Comparison of ENCODE assay signal across 10 mouse cellular contexts in the genomic region with DNA sequence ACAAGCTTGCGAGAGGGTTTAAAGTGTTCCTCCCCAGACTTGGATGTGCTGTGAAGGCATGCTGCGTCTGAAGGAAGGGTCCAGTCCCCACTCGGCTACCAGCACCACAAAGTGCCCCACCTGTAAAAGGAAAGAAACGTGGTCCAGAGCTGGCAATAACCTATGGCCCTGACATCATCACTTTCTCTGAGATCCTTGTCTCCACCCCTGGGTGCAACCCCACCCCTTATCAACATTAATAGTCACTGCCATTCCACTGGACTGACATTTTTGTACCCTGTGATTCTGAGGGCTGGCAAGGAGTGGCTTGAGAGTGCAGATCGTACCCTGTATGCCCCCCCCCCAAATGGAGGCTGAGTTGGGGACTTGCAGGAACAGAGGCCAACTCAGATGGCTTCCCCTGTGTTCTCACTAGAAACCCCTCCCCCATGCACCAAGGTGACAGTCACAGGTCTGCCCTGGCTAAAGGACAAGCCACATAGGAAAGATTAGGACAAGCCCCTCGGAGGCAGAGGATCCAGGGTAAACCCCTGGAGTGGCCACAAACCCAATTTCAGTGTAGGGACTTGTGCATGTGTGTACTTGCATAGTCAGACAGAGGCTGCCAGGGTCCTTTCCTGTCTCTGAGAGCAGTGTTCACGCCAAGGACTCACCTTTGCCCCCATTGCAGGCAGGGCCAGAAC. TPM values are rescaled to one million over a fixed set of nuclear protein-coding genes. Genes with fewer than 3 reads are reported as not detected.
DNase-seq lines count a peak whose midpoint lies in the region; ATAC-seq and TF ChIP-seq lines count a peak whose summit lies in the region.
"Had no signal": no experiment of that assay in that cellular context is flagged by ENCODE, and none has a peak within 500 bp of the region (broad histone marks: within the 10 kb centered on the region; RNA-seq: fewer than 3 reads in every experiment).

No protein-coding gene starts in this region.

- peaks cover 33% of the 10 kb centered on the region for H3K4me1 ChIP-seq in heart, embryonic 11.5 days (ENCODE audit: control insufficient read depth, insufficient read depth, low read length)
- peaks cover 34% of the 10 kb centered on the region for H3K4me1 ChIP-seq in liver, embryonic 11.5 days (replicated peaks; ENCODE audit: control insufficient read depth, insufficient read depth, low read length)
- H3K4me1 ChIP-seq in liver, postnatal 0 days (ENCODE audit: insufficient read depth): peaks cover 21% of the 10 kb centered on the region
- peaks cover 19% of the 10 kb centered on the region for H3K4me1 ChIP-seq in intestine, embryonic 14.5 days (replicated peaks; ENCODE audit: control insufficient read depth, insufficient read depth, low read length)
- peaks cover 18% of the 10 kb centered on the region for H3K4me1 ChIP-seq in stomach, embryonic 14.5 days (ENCODE audit: control insufficient read depth, insufficient read depth, low read length)
- H3K4me1 ChIP-seq in hindbrain, embryonic 11.5 days (replicated peaks; ENCODE audit: control insufficient read depth, insufficient read depth, low read length): no peaks in the 10 kb centered on the region; the same call in 1 of the 2 replicates

- no peaks in the 10 kb centered on the region for H3K36me3 ChIP-seq in heart, embryonic 11.5 days (ENCODE audit: control insufficient read depth, insufficient read depth, low read length)
- H3K36me3 ChIP-seq in liver, embryonic 11.5 days (ENCODE audit: control insufficient read depth, insufficient read depth, low read length): no peaks in the 10 kb centered on the region
- no peaks in the 10 kb centered on the region for H3K36me3 ChIP-seq in liver, postnatal 0 days (replicated peaks; ENCODE audit: insufficient read depth, low read length)
- H3K36me3 ChIP-seq in intestine, embryonic 14.5 days (ENCODE audit: control insufficient read depth, insufficient read depth, low read length): no peaks in the 10 kb centered on the region
- H3K36me3 ChIP-seq in stomach, embryonic 14.5 days (ENCODE audit: control insufficient read depth, insufficient read depth, low read length): no peaks in the 10 kb centered on the region
- H3K36me3 ChIP-seq in hindbrain, embryonic 11.5 days (ENCODE audit: control insufficient read depth, insufficient read depth, low read length): no peaks in the 10 kb centered on the region

- TF ChIP-seq EP300 in liver, postnatal 0 days (IDR thresholded peaks at IDR 0.05; ENCODE audit: low read depth): no peak

- no peak for ATAC-seq in heart, embryonic 11.5 days (replicated peaks; ENCODE audit: insufficient number of reproducible peaks, low FRiP score, low TSS enrichment)
- ATAC-seq in liver, embryonic 11.5 days (replicated peaks; ENCODE audit: low FRiP score): peak; percentile 13; the same call in 1 of the 2 replicates
- ATAC-seq in liver, postnatal 0 days: no peak
- ATAC-seq in intestine, embryonic 14.5 days (replicated peaks; ENCODE audit: low FRiP score, low TSS enrichment, low read depth): peak; percentile 26; the same call in 1 of the 2 replicates
- ATAC-seq in stomach, embryonic 14.5 days (ENCODE audit: insufficient number of reproducible peaks, insufficient read depth, low FRiP score, low read depth): no peak
- ATAC-seq in hindbrain, embryonic 11.5 days (ENCODE audit: low FRiP score): no peak

- 50% methylated on average over 7 of the region's 7 CpGs for WGBS in heart, embryonic 11.5 days (ENCODE audit: insufficient replicate concordance)
- WGBS in liver, embryonic 11.5 days: 46% methylated on average over 7 of the region's 7 CpGs
- 60% methylated on average over 7 of the region's 7 CpGs for WGBS in liver, postnatal 0 days (ENCODE audit: insufficient replicate concordance)
- 55% methylated on average over 7 of the region's 7 CpGs for WGBS in intestine, embryonic 14.5 days
- WGBS in stomach, embryonic 14.5 days: 59% methylated on average over 7 of the region's 7 CpGs
- 61% methylated on average over 7 of the region's 7 CpGs for WGBS in hindbrain, embryonic 11.5 days

- H3K4me2 ChIP-seq in heart, embryonic 11.5 days: peak overlapping the region; percentile 30
- H3K4me2 ChIP-seq in liver, embryonic 11.5 days: peak overlapping the region; percentile 32
- no peak overlapping the region for H3K4me2 ChIP-seq in liver, postnatal 0 days (ENCODE audit: low read depth, low read length)
- no peak overlapping the region for H3K4me2 ChIP-seq in intestine, embryonic 14.5 days (ENCODE audit: low read length)
- H3K4me2 ChIP-seq in stomach, embryonic 14.5 days (replicated peaks; ENCODE audit: low read depth, low read length): peak overlapping the region; percentile 18; the same call in 1 of the 2 replicates
- H3K4me2 ChIP-seq in hindbrain, embryonic 11.5 days (replicated peaks; ENCODE audit: low read depth, low read length): no peak overlapping the region

- H3K27ac ChIP-seq in heart, embryonic 11.5 days (ENCODE audit: low read depth, low read length): no peak overlapping the region
- H3K27ac ChIP-seq in liver, embryonic 11.5 days (ENCODE audit: low read depth, low read length): no peak overlapping the region
- no peak overlapping the region for H3K27ac ChIP-seq in liver, postnatal 0 days (ENCODE audit: low read depth)
- no peak overlapping the region for H3K27ac ChIP-seq in intestine, embryonic 14.5 days (ENCODE audit: low read depth)
- no peak overlapping the region for H3K27ac ChIP-seq in stomach, embryonic 14.5 days (ENCODE audit: low read length)
- no peak overlapping the region for H3K27ac ChIP-seq in hindbrain, embryonic 11.5 days (ENCODE audit: low read depth, low read length)

- no peak for DNase-seq in heart, postnatal 25 days (ENCODE audit: low spot score)
- no peak for DNase-seq in liver, embryonic 11.5 days (ENCODE audit: low spot score)
- DNase-seq in liver, postnatal 0 days: no peak
- DNase-seq in intestine, embryonic 14.5 days (ENCODE audit: low spot score): peak; percentile 65
- DNase-seq in layer of hippocampus, adult 18-20 months (ENCODE audit: low spot score in 2 of 2): no peak
- no peak for DNase-seq in hindbrain, embryonic 11.5 days (ENCODE audit: low spot score)
- DNase-seq: lung, postnatal 14 days had no signal

- no peak overlapping the region; the same call in 1 of the 2 replicates for H3K4me3 ChIP-seq in heart, embryonic 11.5 days (ENCODE audit: low read depth, low read length)
- H3K4me3 ChIP-seq in liver, embryonic 11.5 days (ENCODE audit: low read depth, low read length): no peak overlapping the region
- H3K4me3 ChIP-seq in liver, postnatal 0 days (ENCODE audit: low read depth, low read length): no peak overlapping the region
- no peak overlapping the region for H3K4me3 ChIP-seq in intestine, embryonic 14.5 days (ENCODE audit: low read depth, low read length)
- no peak overlapping the region for H3K4me3 ChIP-seq in stomach, embryonic 14.5 days (ENCODE audit: low read depth, low read length)
- H3K4me3 ChIP-seq in hindbrain, embryonic 11.5 days (ENCODE audit: low read depth, low read length): no peak overlapping the region

- no peaks in the 10 kb centered on the region for H3K27me3 ChIP-seq in heart, embryonic 11.5 days (ENCODE audit: control insufficient read depth, insufficient read depth, low read length)
- H3K27me3 ChIP-seq in liver, embryonic 11.5 days (replicated peaks; ENCODE audit: control insufficient read depth, insufficient read depth, low read length): no peaks in the 10 kb centered on the region
- H3K27me3 ChIP-seq in liver, postnatal 0 days (ENCODE audit: insufficient read depth, low read length): peaks cover 4% of the 10 kb centered on the region; the same call in 1 of the 2 replicates
- H3K27me3 ChIP-seq in intestine, embryonic 14.5 days (replicated peaks; ENCODE audit: control insufficient read depth, insufficient read depth, low read length): no peaks in the 10 kb centered on the region
- no peaks in the 10 kb centered on the region for H3K27me3 ChIP-seq in stomach, embryonic 14.5 days (ENCODE audit: control insufficient read depth, insufficient read depth, low read length)
- no peaks in the 10 kb centered on the region for H3K27me3 ChIP-seq in hindbrain, embryonic 11.5 days (ENCODE audit: control insufficient read depth, insufficient read depth, low read length)

- TF ChIP-seq CTCF in liver, postnatal 0 days (IDR thresholded peaks at IDR 0.05; ENCODE audit: low read depth): no peak

- no peaks in the 10 kb centered on the region for H3K9me3 ChIP-seq in heart, embryonic 11.5 days (replicated peaks; ENCODE audit: control insufficient read depth, low read length)
- H3K9me3 ChIP-seq in liver, embryonic 11.5 days (ENCODE audit: control insufficient read depth, low read length): no peaks in the 10 kb centered on the region
- no peaks in the 10 kb centered on the region for H3K9me3 ChIP-seq in liver, postnatal 0 days (ENCODE audit: low read length)
- no peaks in the 10 kb centered on the region for H3K9me3 ChIP-seq in intestine, embryonic 14.5 days (ENCODE audit: control insufficient read depth, low read length)
- H3K9me3 ChIP-seq in stomach, embryonic 14.5 days (ENCODE audit: control insufficient read depth, low read depth, low read length): no peaks in the 10 kb centered on the region
- no peaks in the 10 kb centered on the region for H3K9me3 ChIP-seq in hindbrain, embryonic 11.5 days (ENCODE audit: control insufficient read depth, low read length)

- intact Hi-C loops in heart, postnatal 25 days (cut with DNase I): no loop called here

- H3K9ac ChIP-seq in heart, embryonic 11.5 days (ENCODE audit: low read depth, low read length): no peak overlapping the region
- H3K9ac ChIP-seq in liver, embryonic 11.5 days (ENCODE audit: low read depth, low read length): no peak overlapping the region
- H3K9ac ChIP-seq in liver, postnatal 0 days (replicated peaks): no peak overlapping the region; the same call in 1 of the 2 replicates
- no peak overlapping the region for H3K9ac ChIP-seq in intestine, embryonic 14.5 days (ENCODE audit: low read length)
- H3K9ac ChIP-seq in stomach, embryonic 14.5 days (replicated peaks; ENCODE audit: low read depth, low read length): no peak overlapping the region
- no peak overlapping the region for H3K9ac ChIP-seq in hindbrain, embryonic 11.5 days (ENCODE audit: low read depth, low read length)

RNA-seq across cellular contexts. Expression of a gene that starts 9.5 kb away (rescaled TPM):
- polyA plus RNA-seq in heart, embryonic 11.5 days (2014; fragmentation: Nextera tagmentation; extraction: Ambion mirVana): 8.8 and 11.2 TPM in 2 replicates
- 1 to 10 TPM; 2.2 to 4.0 TPM for total RNA-seq in heart, postnatal 25 days (2021)
- polyA plus RNA-seq in liver, embryonic 11.5 days (2014; fragmentation: Nextera tagmentation; extraction: Ambion mirVana): 0.53 and 0.78 TPM in 2 replicates
- polyA plus RNA-seq in liver, postnatal 0 days (2015; fragmentation: Nextera tagmentation; extraction: Ambion mirVana): 0.47 and 0.79 TPM in 2 replicates
- polyA plus RNA-seq in intestine, embryonic 14.5 days (2014; fragmentation: Nextera tagmentation; extraction: Ambion mirVana): 7.2 and 10.8 TPM in 2 replicates
- polyA plus RNA-seq in stomach, embryonic 14.5 days (2014; fragmentation: Nextera tagmentation; extraction: Ambion mirVana): 7.4 and 11.1 TPM in 2 replicates
- total RNA-seq in layer of hippocampus, adult 18-20 months (2021): 100 to 1,000 TPM; 400 to 401 TPM
- 9.9 and 10.9 TPM in 2 replicates for polyA plus RNA-seq in hindbrain, embryonic 11.5 days (2014; fragmentation: Nextera tagmentation; extraction: Ambion mirVana)

RNA-seq across cellular contexts. Expression of a gene that starts 29.0 kb away (rescaled TPM):
- polyA plus RNA-seq in heart, embryonic 11.5 days (2014; fragmentation: Nextera tagmentation; extraction: Ambion mirVana): 0.69 TPM in 1 of 2 replicates, not detected in the other
- not detected for total RNA-seq in heart, postnatal 25 days (2021)
- polyA plus RNA-seq in liver, embryonic 11.5 days (2014; fragmentation: Nextera tagmentation; extraction: Ambion mirVana): 0.62 and 1.3 TPM in 2 replicates
- polyA plus RNA-seq in liver, postnatal 0 days (2015; fragmentation: Nextera tagmentation; extraction: Ambion mirVana): 0.31 TPM in 1 of 2 replicates, not detected in the other
- not detected in 2 replicates for polyA plus RNA-seq in intestine, embryonic 14.5 days (2014; fragmentation: Nextera tagmentation; extraction: Ambion mirVana)
- polyA plus RNA-seq in stomach, embryonic 14.5 days (2014; fragmentation: Nextera tagmentation; extraction: Ambion mirVana): 0.56 TPM in 1 of 2 replicates, not detected in the other
- 1 to 10 TPM; 4.7 to 4.9 TPM for total RNA-seq in layer of hippocampus, adult 18-20 months (2021)
- polyA plus RNA-seq in hindbrain, embryonic 11.5 days (2014; fragmentation: Nextera tagmentation; extraction: Ambion mirVana): not detected in 2 replicates
- polyA plus RNA-seq: brain, embryonic 14.5 days had no signal

RNA-seq across cellular contexts. Expression of a gene that starts 35.9 kb away (rescaled TPM):
- polyA plus RNA-seq in heart, embryonic 11.5 days (2014; fragmentation: Nextera tagmentation; extraction: Ambion mirVana): not detected in 2 replicates
- not detected for total RNA-seq in heart, postnatal 25 days (2021)
- polyA plus RNA-seq in liver, embryonic 11.5 days (2014; fragmentation: Nextera tagmentation; extraction: Ambion mirVana): not detected in 2 replicates
- polyA plus RNA-seq in liver, postnatal 0 days (2015; fragmentation: Nextera tagmentation; extraction: Ambion mirVana): 0.07 and 0.28 TPM in 2 replicates
- polyA plus RNA-seq in intestine, embryonic 14.5 days (2014; fragmentation: Nextera tagmentation; extraction: Ambion mirVana): not detected in 2 replicates
- not detected in 2 replicates for polyA plus RNA-seq in stomach, embryonic 14.5 days (2014; fragmentation: Nextera tagmentation; extraction: Ambion mirVana)
- total RNA-seq in layer of hippocampus, adult 18-20 months (2021): under 1 TPM; 0.15 to 0.23 TPM
- polyA plus RNA-seq in hindbrain, embryonic 11.5 days (2014; fragmentation: Nextera tagmentation; extraction: Ambion mirVana): not detected in 2 replicates

RNA-seq across cellular contexts. Expression of a gene that starts 56.8 kb away (rescaled TPM):
- 125 and 126 TPM in 2 replicates for polyA plus RNA-seq in heart, embryonic 11.5 days (2014; fragmentation: Nextera tagmentation; extraction: Ambion mirVana)
- 100 to 1,000 TPM; 542 TPM for total RNA-seq in heart, postnatal 25 days (2021)
- polyA plus RNA-seq in liver, embryonic 11.5 days (2014; fragmentation: Nextera tagmentation; extraction: Ambion mirVana): 82.2 and 82.9 TPM in 2 replicates
- 65.6 and 66.1 TPM in 2 replicates for polyA plus RNA-seq in liver, postnatal 0 days (2015; fragmentation: Nextera tagmentation; extraction: Ambion mirVana)
- 81.6 and 83.4 TPM in 2 replicates for polyA plus RNA-seq in intestine, embryonic 14.5 days (2014; fragmentation: Nextera tagmentation; extraction: Ambion mirVana)
- 73.2 and 80.4 TPM in 2 replicates for polyA plus RNA-seq in stomach, embryonic 14.5 days (2014; fragmentation: Nextera tagmentation; extraction: Ambion mirVana)
- 10 to 100 TPM; 75.1 to 91.6 TPM for total RNA-seq in layer of hippocampus, adult 18-20 months (2021)
- polyA plus RNA-seq in hindbrain, embryonic 11.5 days (2014; fragmentation: Nextera tagmentation; extraction: Ambion mirVana): 52.3 and 55.0 TPM in 2 replicates

RNA-seq across cellular contexts. Expression of a gene that starts 56.9 kb away (rescaled TPM):
- 97.0 and 97.5 TPM in 2 replicates for polyA plus RNA-seq in heart, embryonic 11.5 days (2014; fragmentation: Nextera tagmentation; extraction: Ambion mirVana)
- total RNA-seq in heart, postnatal 25 days (2021): 10 to 100 TPM; 73.7 to 80.1 TPM
- 94.8 and 99.5 TPM in 2 replicates for polyA plus RNA-seq in liver, embryonic 11.5 days (2014; fragmentation: Nextera tagmentation; extraction: Ambion mirVana)
- 36.5 and 39.4 TPM in 2 replicates for polyA plus RNA-seq in liver, postnatal 0 days (2015; fragmentation: Nextera tagmentation; extraction: Ambion mirVana)
- polyA plus RNA-seq in intestine, embryonic 14.5 days (2014; fragmentation: Nextera tagmentation; extraction: Ambion mirVana): 94.9 and 102 TPM in 2 replicates
- polyA plus RNA-seq in stomach, embryonic 14.5 days (2014; fragmentation: Nextera tagmentation; extraction: Ambion mirVana): 90.0 and 96.2 TPM in 2 replicates
- 10 to 100 TPM; 69.4 to 77.1 TPM for total RNA-seq in layer of hippocampus, adult 18-20 months (2021)
- polyA plus RNA-seq in hindbrain, embryonic 11.5 days (2014; fragmentation: Nextera tagmentation; extraction: Ambion mirVana): 124 and 145 TPM in 2 replicates

Comparison
In these comparisons a context has a peak if more than half of its experiments do, and no peak if none do; other contexts are left out.
1. ATAC-seq: peak in liver, embryonic 11.5 days (single experiment) and intestine, embryonic 14.5 days (single experiment); none in heart, embryonic 11.5 days (single experiment), liver, postnatal 0 days (single experiment), stomach, embryonic 14.5 days (single experiment) and hindbrain, embryonic 11.5 days (single experiment).
2. H3K4me2 ChIP-seq: peak in heart, embryonic 11.5 days (single experiment), liver, embryonic 11.5 days (single experiment) and stomach, embryonic 14.5 days (single experiment); none in liver, postnatal 0 days (single experiment), intestine, embryonic 14.5 days (single experiment) and hindbrain, embryonic 11.5 days (single experiment).